Mouse (Mus musculus) yolk sac, embryonic 10.5 days (tissue): ENCODE data around the gene Pdzrn4.

ENCODE experiments used
- DNase-seq: peaks from one replicate; pipeline ENCODE4 v3.0.0-alpha.2; 2017; ENCODE audit warnings: low spot score

Gene Pdzrn4

DNA sequence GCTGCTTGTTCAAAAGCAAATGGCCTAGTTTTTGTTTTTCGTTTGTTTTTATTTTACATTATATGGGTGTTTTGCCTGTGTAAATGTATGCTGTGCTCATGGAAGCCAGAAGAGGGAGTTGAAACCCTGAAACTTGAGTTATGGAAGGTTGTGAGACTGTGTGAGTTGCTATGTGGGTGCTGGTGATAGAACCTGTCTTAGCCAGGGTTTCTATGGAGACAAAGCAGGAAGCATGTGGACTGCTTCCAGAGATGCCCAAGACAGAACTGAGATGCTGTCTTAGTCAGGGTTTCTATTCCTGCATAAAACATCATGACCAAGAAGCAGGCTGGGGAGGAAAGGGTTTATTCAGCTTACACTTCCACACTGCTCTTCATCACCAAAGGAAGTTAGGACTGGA, 190.8 kb downstream of the Pdzrn4 start:
- no peak for DNase-seq

DNA sequence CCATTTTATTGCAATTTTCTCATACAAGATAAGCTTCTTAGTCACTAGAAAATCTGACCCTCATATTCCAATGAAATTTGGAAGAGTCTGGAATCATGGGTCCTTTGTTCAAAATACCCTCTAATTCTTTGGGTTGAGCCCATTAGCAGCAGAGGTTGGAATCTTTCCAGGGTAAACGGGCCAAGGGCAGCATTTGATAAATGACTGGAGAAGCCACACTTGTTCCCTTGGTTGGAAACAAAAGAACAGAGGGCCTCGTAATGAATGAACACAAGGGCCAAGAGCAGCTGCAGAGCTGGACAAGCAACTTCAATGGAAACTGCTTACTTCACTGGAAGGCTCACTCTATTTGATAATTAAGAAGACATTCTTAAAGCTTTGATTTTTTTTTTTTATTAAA, 198.0 kb downstream of the Pdzrn4 start:
- no peak for DNase-seq

DNA sequence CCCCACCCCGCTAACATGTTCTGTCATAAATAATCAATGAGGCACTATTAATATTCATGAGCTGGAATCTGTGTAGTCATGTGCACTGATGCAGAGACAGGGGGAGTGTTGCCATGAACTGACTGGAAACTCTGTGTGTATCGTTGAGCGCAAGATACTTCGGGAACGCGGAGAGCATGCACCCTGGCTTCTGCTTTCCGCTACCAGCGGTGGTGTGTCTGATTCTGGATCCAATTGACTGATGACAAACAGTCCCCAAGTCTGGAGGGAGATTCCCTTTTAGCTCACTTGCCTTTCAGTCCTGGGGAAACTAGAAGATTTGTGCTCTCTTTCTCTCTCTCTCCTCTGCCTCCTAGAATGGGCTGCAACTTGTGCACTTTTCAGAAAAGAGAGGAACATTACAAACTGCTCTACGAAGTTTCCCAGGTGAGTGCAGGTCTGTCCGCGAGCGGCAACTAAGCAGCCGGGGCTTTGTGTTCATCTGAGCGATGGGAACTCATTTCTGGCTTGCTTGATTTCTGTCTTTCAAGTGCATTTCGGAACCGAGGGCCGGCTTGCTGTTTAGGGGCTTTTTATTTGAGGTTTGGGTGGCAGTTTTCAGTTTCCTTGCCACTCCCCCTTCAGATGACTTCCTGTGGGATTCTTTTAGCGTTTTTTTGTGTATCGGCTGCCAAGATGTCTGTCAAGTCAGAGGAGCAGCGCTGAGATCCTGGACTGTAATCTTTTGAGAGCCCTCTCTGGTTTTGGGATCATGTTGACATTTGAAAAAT, 200.5 kb downstream of the Pdzrn4 start:
- no peak for DNase-seq

DNA sequence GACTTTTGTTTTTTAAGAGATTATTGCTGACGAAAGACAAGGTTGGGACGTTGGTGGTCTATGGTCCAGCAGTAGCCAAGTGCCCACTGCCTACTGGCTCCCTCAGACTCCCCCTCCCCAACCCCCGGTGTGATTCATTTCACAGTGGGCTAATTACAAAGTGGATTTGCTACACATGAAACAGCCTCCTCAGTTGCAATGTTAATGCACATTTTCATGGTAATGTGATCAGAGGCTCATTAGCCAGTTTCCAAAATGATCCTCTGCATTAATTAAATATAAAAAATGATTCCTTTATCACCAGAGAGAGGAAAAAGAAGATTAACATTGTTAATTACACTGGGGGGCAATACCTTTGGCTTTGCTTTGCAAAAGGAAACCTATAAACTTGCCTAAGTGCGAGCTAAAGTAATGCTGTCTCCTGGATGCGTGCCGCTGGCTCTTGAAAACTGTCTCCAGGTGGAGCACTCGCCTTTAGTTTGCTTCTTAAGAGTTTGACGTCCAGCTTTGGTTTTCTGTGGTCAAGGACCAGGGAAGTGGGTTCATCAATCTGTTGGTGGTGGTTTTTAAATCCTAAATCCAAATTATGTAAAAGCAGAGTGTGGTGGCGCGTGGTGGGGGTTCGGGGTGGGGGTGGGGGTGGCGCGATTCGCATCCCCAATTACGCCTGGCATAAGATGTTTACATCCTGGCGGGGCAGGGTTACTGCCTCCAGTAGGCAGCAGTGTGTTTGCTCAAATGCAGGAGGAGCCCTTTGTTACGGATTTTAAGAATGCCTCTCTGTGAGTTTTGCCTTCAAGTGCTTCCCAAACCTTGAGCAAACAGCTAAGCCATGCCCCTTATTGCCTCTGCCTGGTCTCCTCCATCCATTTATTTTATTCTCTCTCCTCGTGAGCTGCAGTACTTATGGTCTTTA, 202.0 kb downstream of the Pdzrn4 start:
- DNase-seq, result no peak

DNA sequence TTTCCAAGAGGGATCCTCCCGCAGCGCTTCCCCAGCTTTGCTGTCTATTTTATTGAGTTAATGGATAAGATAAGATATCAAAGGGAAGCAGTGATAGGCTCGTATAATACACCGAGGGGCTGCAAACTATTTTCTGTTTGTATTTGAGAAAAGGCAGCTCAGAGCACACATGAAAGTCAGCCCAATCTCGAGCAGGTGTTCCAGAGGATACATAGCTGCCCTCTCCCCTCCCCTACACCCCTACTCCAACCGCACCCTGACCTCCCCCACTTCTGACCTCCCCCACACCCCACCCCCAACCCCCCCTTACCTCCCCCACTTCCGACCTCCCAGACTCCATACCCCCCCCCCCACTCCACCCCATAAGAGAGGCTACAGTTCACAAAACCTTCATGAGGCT, 202.7 kb downstream of the Pdzrn4 start:
- DNase-seq, result no peak

DNA sequence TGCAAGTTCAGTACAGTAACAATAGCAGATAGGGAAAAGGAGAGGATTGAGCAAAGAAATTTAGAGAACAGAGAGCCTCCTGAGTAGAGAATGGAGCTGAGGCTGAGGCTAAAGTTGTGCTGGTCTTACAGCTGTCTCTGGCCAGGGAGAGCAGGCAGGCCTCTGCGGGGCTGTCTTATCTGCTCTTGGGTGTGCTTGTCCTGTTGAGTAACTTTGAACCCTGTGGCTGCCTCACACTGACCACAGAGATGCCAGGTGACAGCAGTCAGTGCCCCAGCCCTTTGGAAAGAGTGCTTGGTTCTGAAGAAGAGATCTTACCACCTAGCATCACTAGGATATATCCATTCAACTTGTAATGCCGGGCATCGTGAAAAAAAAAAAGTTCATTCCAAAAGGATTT, 214.2 kb downstream of the Pdzrn4 start:
- DNase-seq, result no peak

DNA sequence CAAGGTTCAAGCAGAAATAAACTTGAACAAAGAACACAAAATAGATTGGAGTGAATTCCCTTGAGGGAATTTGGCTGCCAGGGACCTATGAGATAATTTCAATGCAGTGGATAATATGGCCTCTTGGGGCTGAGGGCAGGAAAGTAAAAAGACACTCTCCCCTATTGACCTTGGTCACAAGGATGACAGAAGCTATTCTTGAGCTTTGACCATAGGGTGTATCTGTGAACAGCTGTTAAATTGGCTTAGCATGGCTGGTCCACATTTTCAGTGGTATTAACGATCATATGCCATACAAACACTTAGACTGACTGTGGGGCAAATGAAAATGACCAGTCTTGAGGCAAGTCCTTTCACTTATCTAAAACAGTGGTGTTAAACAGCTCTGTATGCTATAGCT, 215.7 kb downstream of the Pdzrn4 start:
- DNase-seq, result no peak

DNA sequence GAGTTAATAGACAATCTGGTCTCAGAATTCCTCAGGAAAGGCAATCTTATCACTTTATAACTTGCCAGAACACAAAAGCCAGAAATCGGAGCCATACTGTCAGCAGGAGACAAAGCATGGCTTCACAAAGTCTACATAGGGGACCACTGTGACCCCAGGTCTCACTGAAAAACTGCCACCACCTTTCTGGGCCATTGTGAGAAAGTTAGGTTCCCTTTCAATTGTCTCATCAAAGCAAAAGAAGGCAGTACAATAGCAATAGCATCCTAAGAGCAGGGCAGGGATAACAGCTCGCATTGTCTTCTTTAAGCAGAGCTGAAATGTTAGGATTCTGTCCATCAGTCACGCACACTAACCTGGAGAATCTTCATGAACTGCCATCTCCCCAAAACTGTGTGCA, 216.5 kb downstream of the Pdzrn4 start:
- no peak for DNase-seq

DNA sequence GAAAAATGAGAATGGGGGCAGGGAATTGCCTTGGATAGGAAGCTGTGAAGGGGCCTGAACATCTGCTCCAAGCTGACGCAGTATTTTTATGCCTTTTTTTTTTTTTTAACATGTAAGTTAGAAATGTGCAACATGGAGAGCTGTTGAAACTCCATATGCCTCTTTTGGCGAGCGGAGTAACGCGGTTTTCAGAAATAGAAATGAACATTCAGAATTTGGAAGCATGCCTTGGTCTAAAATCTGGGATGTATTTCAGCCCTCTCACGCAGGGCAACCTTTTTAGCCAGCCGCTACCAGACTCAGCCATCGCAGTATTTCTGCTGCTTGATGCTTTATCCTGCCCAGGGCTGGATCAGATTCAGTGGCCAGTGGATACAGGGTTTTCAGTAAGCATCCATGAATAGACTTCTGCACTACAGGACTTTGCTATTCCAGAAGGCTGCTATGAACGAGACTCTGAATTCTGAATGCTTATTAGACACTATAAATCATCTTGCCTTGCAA, 225.1 kb downstream of the Pdzrn4 start:
- DNase-seq, result no peak

DNA sequence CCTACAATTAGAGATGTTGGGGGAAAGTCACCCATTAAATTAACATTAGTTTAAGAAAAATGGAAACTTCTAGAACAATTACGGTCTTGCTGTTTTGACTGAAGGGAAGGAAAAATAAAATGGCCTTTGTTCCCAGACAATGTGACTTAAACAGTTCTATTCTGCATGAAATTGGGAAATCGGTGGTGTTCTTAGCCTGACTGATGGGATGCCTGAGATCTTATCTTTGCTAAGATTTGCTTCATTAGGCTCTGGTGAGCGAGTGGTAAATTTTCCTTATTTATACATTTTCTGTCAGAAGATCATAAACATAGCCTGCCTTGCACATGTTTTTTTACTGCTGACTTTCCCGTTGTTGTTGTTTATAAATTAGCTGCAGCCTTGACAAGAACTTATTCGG, 225.6 kb downstream of the Pdzrn4 start:
- no peak for DNase-seq

DNA sequence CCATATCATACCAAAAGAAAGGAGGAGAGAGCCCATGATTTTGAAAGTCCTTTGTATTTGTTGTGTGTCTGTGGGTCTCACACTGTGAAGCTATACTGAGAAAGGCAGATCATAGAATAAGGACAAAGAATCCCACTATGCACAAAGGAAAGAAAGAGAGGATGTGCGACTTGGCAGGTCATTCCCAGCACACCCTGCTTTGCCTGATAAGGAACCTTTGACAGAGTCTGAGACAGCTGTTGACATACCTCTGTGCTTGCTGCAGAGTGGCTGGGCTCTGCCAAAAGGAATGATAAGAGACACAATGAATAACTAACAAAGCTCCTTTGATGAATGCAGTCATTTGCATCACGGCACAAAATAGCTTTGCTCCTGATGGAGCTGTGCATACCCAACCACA, 232.5 kb downstream of the Pdzrn4 start:
- DNase-seq, result no peak

DNA sequence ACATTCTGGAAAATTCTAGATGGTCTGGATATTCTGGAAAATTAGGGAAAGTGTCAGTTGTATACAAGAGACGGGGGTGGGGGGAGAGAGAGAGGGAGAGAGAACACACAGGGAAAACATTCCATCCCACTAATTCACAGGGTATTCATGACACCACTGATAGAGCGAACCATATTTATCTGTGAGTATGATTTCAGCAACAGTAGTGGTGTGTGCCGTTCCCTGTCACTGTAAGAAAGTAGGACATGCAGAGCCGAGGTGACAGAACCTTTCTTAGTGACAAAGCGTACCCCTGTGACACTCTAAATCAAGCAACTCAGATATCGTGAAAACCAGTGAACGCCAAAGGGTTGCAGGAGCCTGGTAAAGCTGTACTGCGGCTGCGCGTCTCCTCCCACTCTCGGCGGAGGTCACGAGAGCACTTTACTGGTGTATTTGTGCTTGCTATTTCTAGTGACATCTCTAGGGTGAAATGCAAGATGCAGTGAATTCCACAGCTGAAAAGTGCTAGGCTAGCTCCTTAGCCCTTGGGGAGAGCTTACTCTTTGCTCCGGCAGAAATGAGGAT, 237.4 kb downstream of the Pdzrn4 start:
- no peak for DNase-seq

DNA sequence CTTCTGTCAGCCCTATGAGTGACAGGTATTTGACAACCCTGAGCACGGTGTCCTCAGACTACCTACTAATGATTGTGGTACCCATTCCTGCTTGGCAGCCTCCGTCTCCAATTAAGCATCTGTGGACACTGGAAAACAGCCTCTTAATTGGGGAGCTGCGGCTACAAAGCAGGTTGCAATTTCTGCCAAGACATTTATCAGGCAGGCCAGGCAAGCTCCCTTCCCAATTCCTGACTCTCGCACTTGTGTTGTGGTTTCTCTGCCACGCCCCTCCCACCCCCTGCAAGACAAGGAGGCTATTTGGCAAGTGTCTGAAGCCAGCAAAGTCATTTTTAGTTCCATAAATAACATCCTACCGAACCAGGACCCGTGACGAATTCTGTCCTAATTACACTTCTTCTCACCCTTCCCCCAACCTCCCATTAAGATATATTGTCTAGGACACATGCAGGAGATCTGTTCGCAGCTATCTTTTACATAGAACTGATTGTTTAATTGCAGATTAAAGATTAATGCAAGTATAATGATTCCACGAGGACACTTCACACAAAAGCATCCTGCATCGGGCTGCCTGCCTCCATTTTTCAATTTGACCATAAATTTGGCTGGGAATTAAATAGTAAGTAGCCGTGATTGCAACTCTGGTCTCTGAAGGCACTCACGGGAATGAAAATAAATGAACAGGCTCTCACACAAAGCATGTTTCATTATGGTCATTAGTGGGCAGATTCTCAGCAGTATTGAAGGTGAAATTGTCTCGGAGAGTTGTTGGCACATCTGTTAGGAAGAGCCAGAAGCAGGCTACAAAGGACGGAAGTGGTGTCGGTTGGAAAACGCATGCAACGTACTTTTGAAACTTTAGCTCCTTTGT, 243.8 kb downstream of the Pdzrn4 start:
- DNase-seq, result no peak

DNA sequence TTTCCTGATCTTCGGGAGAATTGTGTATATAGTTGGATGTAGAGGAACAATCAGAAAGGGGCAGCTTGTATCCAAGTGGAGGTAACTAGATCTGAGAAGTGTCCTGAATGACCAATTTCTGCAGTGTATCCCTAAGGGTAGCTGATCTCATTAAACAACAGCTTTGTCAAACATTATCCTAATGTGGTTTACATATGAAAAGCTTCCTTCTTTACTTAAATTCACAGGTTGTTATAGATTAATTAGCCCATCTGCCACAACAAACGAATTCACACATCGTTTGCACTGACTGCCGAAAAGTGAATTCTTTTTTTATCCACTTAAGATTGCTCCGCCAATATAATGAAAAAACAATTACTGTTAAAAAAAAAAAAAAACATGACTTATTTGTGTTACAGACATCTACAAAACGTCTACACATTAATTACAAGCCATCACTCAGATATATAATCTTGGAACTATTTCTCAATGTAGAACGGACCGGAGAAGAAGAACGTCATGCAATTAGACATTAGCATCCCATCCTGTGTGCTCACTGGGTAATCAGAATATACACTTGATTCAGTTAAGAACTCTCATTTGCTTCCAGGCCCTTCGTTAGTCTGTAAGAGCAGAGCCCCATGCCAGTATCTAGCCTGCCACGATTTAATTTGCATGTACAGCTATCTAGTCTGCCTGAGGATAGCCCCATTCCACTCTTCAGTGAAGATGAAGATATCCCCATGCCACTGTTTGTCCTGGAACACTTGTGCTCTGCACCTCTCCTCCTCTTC, 274.8 kb downstream of the Pdzrn4 start:
- no peak for DNase-seq

DNA sequence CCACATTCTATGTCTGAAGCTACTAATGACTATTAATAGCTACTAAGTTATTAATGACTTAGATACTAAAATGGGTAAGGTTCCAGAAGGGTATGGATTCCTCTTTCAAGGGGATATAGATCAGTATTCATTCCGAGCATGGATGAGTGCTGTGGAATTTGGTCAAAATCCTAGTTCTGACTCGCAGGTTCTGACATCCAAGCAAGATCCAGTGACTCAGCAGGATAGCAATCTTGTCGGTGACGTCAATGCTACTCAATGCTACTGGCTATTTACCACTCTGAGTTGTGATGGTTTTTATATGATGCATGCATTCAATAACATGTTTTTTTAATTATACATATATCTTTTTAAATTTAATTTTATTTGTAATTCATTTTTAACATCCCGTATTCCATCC, 279.4 kb downstream of the Pdzrn4 start:
- no peak for DNase-seq

DNA sequence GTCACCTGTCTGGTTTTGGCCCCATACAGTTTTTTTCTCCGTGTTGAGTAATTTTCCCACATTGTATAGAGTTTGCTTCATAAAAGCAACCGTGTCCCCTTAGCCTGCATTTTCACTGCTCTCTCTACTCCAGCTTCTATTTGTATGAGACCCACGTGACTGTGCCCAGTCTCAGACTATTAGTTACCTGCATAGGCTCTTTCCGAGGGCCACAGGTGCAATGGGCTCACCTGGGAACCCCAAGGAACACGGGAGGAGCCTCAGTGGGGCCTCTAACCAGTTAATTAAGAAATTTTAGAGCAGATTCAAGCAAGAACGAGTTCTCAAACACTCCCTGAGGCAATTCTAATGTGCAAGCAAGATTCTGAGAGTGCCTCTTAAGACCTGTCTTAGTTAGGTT, 281.7 kb downstream of the Pdzrn4 start:
- DNase-seq, result no peak

DNA sequence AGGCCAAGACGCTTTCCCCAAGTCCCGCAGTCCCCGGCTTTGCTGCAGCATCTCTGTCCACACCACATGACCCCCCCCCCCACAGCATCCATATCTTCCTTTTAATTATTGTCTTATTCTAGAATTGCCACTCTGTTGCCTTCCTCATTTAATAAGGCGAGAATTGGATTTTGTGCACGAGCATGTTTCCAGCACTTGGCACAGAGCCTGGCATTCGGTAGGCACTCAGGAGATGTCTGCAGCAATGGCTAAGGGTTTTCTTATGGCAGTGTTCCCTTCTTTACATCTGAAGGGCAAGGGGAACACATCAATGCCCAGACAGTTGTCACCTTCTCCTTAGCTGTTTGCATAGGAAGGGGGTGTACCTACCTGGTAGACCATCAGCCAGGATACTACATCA, 282.9 kb downstream of the Pdzrn4 start:
- no peak for DNase-seq

DNA sequence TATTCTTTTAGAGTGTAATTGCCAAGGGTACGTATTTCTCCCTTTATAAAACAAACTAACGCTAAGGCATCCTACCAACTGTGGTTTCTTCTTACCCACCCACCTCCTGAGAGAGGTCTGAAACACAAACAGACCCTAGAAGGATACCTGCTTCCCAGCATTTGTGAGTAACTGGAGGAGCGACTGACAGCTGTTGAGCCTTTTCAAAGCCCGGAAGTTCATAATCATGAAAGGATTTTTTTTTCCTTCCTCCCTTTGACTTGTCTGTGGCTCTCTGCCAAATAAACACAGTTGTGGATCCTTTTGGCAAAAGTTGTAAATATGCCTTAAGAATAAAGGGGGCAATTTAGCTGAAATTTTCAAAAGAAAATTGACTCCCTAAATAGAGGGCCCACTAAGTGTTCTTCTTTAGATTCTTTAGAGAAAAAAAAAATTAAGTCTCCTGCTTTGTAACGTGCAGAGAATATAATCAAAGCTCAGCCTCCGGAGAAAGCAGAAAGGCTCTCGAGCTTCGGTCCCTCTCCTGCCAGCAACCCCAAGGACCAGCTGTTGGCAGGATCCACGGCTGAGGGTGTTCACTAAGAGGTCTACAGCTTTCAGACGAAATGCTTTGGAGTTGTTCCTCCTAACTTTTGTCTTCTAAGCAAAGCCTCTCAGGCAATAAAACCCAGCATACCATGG, 299.7 kb downstream of the Pdzrn4 start:
- DNase-seq, result no peak

DNA sequence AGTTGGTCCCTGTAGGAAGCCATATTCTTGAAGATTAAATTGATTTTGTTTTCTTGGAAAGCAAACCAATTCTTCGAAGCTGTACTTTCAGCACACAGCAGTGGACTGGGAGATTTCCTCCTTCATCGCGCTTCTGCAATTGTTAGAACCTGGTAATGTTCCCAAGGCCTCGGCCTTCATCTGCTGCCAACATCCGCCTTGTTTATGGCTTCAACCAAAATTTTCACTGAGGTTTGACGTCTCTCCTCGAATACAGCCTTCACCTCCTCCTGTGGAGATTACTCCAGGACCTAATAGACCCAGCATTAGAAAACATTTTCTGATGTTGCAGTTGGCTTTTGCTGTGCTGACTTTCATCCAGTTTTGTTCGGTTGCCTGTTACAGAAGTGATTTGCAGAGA, 307.5 kb downstream of the Pdzrn4 start:
- no peak for DNase-seq

DNA sequence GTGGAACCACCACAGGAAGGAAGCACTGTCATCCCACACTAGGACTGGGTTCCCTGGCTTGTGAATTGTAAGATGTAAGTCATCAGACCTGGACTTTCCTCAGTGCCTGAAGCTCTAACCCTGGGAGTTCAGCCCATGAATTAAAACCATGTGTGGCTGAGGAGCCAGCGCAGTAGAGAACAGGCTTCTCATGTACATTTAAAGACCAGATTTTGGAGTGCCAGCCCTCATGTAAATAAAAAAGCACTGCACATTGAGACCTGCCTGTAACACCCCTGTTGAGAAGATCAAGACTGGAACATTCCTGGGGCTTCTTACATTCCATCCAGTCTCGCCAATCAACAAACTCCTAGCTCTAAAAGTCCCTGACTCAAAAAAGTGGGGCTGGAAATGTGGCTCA, 342.0 kb downstream of the Pdzrn4 start:
- no peak for DNase-seq

DNA sequence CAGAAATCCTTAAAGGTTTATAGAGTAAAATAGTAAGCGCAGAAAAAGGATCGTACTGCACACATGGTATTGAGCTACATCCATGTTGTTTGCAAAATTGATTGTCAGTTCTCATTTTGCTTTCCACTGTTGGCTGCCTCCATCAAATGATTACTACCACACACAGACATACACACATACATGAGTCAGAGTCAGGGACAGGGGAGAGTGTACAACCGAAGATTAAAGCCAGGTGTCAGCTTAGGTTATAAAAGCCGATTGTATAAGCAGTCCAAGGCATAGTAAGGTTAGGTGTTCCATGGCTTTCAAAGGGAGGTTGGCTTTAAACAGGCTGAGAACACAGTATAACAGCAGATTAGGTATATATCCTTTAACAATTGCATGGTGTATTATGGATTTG, 343.2 kb downstream of the Pdzrn4 start:
- no peak for DNase-seq
